Mouse (Mus musculus) midbrain, postnatal 0 days (tissue): ENCODE data around the gene Zbtb4. TPM values are rescaled to one million over a fixed set of nuclear protein-coding genes. Genes with fewer than 3 reads are reported as not detected.

Experiments used
- ATAC-seq: fragments of 200-750 bp; cut with Nextera tagmentation; 2 replicates; pipeline ENCODE4 v1.8.0; 2017; ENCODE audit warnings: moderate number of reproducible peaks, mild to moderate bottlenecking, moderate TSS enrichment, moderate library complexity; ENCODE audit not compliant: low FRiP score
- DNase-seq: peaks from one replicate; pipeline ENCODE4 v3.0.0-alpha.2; 2015; ENCODE audit warnings: low spot score
- H3K27ac ChIP-seq: fragments of 300-500 bp; sonication (generic); 2 replicates; pipeline ENCODE4 v1.5.1; 2014; ENCODE audit warnings: low read depth, mild to moderate bottlenecking, low read length, mixed read lengths
- H3K27me3 ChIP-seq: fragments of 300-500 bp; sonication (generic); 2 replicates; pipeline ENCODE4 v1.6.1; 2014; ENCODE audit warnings: low read length, control low read depth, mixed read lengths; ENCODE audit not compliant: insufficient read depth
- H3K36me3 ChIP-seq: fragments of 300-500 bp; sonication (generic); 2 replicates; pipeline ENCODE4 v1.6.1; 2014; ENCODE audit warnings: low read length, control low read depth, mixed read lengths; ENCODE audit not compliant: insufficient read depth
- H3K4me1 ChIP-seq: fragments of 300-500 bp; sonication (generic); 2 replicates; pipeline ENCODE4 v1.6.1; 2014; ENCODE audit warnings: mild to moderate bottlenecking, control low read depth, antibody characterized with exemption, low read length, mixed read lengths; ENCODE audit not compliant: insufficient read depth
- H3K4me2 ChIP-seq: fragments of 300-500 bp; sonication (generic); 2 replicates; pipeline ENCODE4 v1.6.1; 2014; ENCODE audit warnings: low read depth, mild to moderate bottlenecking, low read length, mixed read lengths; ENCODE audit not compliant: poor library complexity, severe bottlenecking
- H3K4me3 ChIP-seq: fragments of 300-500 bp; sonication (generic); 2 replicates; pipeline ENCODE4 v1.5.1; 2014; ENCODE audit warnings: low read depth, mild to moderate bottlenecking, low read length, moderate library complexity
- H3K9ac ChIP-seq: fragments of 300-500 bp; sonication (generic); replicated peaks from 2 replicates; pipeline ENCODE4 v1.6.1; 2014; ENCODE audit warnings: mild to moderate bottlenecking, low read length, moderate library complexity, mixed read lengths; ENCODE audit not compliant: poor library complexity, severe bottlenecking
- H3K9me3 ChIP-seq: fragments of 300-500 bp; sonication (generic); 2 replicates; pipeline ENCODE4 v1.6.1; 2016; ENCODE audit warnings: low read length, control low read depth
- CTCF ChIP-seq: IDR thresholded peaks from 2 replicates; pipeline ENCODE4 v1.5.1; 2016; ENCODE audit warnings: antibody characterized with exemption, mild to moderate bottlenecking
- WGBS: fragments of 180-500 bp; shearing (Covaris S2); extraction: QIAGEN DNeasy Blood & Tissue Kit; methylation state at CpG from one replicate; pipeline ENCODE4 v1.1.7; 2014; 5-methylcytosine and 5-hydroxymethylcytosine counted together
- polyA plus RNA-seq: library from polyadenylated mRNA; unstranded; fragments of >200 nt; fragmentation: Nextera tagmentation; extraction: Ambion mirVana; gene quantifications from 2 replicates; pipeline ENCODE4 v1.2.1, GENCODE M21; 2015
- total RNA-seq: library from RNA; depleted of rRNA; stranded (reverse); fragments of >200 nt; gene quantifications from 2 replicates; pipeline ENCODE4 v1.2.3, GENCODE M21; 2014; rRNA removed

The Zbtb4 gene
- total and polyA plus RNA-seq, 2 experiments from 2014 or later = 5.0 to 34.3 TPM

- no peak for TF ChIP-seq CTCF
Measured at GRCm38 (mm10) chr11:69822080-69822479, 56.4 kb downstream of the Zbtb4 start, which contains the start of gene Spem1. Gene Spem1 (minus strand): TSS chr11:69822180.

GRCm38 (mm10) chr11:69823456-69823855 lies 57.7 kb downstream of the Zbtb4 start:
- H3K9ac ChIP-seq = no peak overlapping the region
- DNase-seq = no peak
- H3K4me2 ChIP-seq = no peak overlapping the region
- no peak for ATAC-seq
- WGBS = 72% methylated on average over 2 of the region's 2 CpGs
- H3K27me3 ChIP-seq = no peaks in the 10 kb centered on the region
- H3K9me3 ChIP-seq = no peaks in the 10 kb centered on the region
- no peaks in the 10 kb centered on the region for H3K4me1 ChIP-seq
- no peak overlapping the region for H3K27ac ChIP-seq
- peaks cover 46% of the 10 kb centered on the region for H3K36me3 ChIP-seq
- TF ChIP-seq CTCF = no peak
- no peak overlapping the region for H3K4me3 ChIP-seq

More at GRCm38 (mm10) chr11:69822080-69822479, 56.4 kb downstream of the Zbtb4 start, which contains the start of gene Spem1:
- Histone ChIP-seq H3K4me3 (no peak within 1 kb of the TSS), H3K4me2 (no peak within 1 kb of the TSS), H3K4me1 (no peaks in the 10 kb centered on the region), H3K27me3 (no peaks in the 10 kb centered on the region), H3K9me3 (no peaks in the 10 kb centered on the region), H3K9ac (no peak within 1 kb of the TSS), H3K27ac (no peak within 1 kb of the TSS), H3K36me3 (peaks cover 32% of the 10 kb centered on the region)
- WGBS = 93% methylated on average over 3 of the region's 3 CpGs
- no peak for DNase-seq
- no peak for ATAC-seq

GRCm38 (mm10) chr11:69828832-69829231 lies 63.1 kb downstream of the Zbtb4 start:
- peaks cover 65% of the 10 kb centered on the region for H3K36me3 ChIP-seq
- H3K4me1 ChIP-seq = peaks cover 4% of the 10 kb centered on the region; the same call in 1 of the 2 replicates
- no peak overlapping the region for H3K4me3 ChIP-seq
- H3K27me3 ChIP-seq = no peaks in the 10 kb centered on the region
- TF ChIP-seq CTCF = no peak
- DNase-seq = no peak
- H3K9ac ChIP-seq = no peak overlapping the region
- 62% methylated on average over 5 of the region's 5 CpGs for WGBS
- H3K9me3 ChIP-seq = no peaks in the 10 kb centered on the region
- no peak for ATAC-seq
- no peak overlapping the region for H3K4me2 ChIP-seq
- H3K27ac ChIP-seq = no peak overlapping the region

- Histone ChIP-seq H3K9ac (peak overlapping the region; percentile 98), H3K36me3 (peaks cover 22% of the 10 kb centered on the region), H3K9me3 (no peaks in the 10 kb centered on the region), H3K4me3 (peak overlapping the region; percentile 91), H3K27ac (0 out of 2 replicates have a peak overlapping the region, but pooled peaks have one; percentile 32), H3K27me3 (no peaks in the 10 kb centered on the region), H3K4me1 (peaks cover 7% of the 10 kb centered on the region; the same call in 1 of the 2 replicates), H3K4me2 (peak overlapping the region; percentile 97)
- no peak for TF ChIP-seq CTCF
- ATAC-seq = no peak
- no peak for DNase-seq
- 58% methylated on average over 8 of the region's 8 CpGs for WGBS
Measured at GRCm38 (mm10) chr11:69833554-69833953, 67.8 kb downstream of the Zbtb4 start.

Other genes with a start within 250 kb of the Zbtb4 start
Only the 30 nearest of the 44 such genes appear.
- not detected in 2 replicates for gene Shbg, start 148.0 kb upstream of the Zbtb4 start, total RNA-seq
- not detected in 2 replicates for gene Shbg, start 148.0 kb upstream of the Zbtb4 start, polyA plus RNA-seq
- gene Sat2, start 143.9 kb upstream of the Zbtb4 start, total RNA-seq = 10.5 and 13.3 TPM in 2 replicates
- gene Sat2, start 143.9 kb upstream of the Zbtb4 start, polyA plus RNA-seq = 29.6 and 29.9 TPM in 2 replicates
- gene Fxr2, start 132.9 kb upstream of the Zbtb4 start, total RNA-seq = 76.6 and 84.1 TPM in 2 replicates
- 22.5 and 27.2 TPM in 2 replicates for gene Fxr2, start 132.9 kb upstream of the Zbtb4 start, polyA plus RNA-seq
- gene Sox15, start 110.6 kb upstream of the Zbtb4 start, total RNA-seq = 0.27 TPM in 1 of 2 replicates, not detected in the other
- 0.19 and 0.20 TPM in 2 replicates for gene Sox15, start 110.6 kb upstream of the Zbtb4 start, polyA plus RNA-seq
- 224 and 278 TPM in 2 replicates for gene Mpdu1, start 103.3 kb upstream of the Zbtb4 start, total RNA-seq
- 118 and 123 TPM in 2 replicates for gene Mpdu1, start 103.3 kb upstream of the Zbtb4 start, polyA plus RNA-seq
- 7.2 and 10.3 TPM in 2 replicates for gene Cd68, start 99.8 kb upstream of the Zbtb4 start, total RNA-seq
- gene Cd68, start 99.8 kb upstream of the Zbtb4 start, polyA plus RNA-seq = 10.6 and 11.0 TPM in 2 replicates
- gene Eif4a1, start 93.5 kb upstream of the Zbtb4 start, total RNA-seq = 767 and 793 TPM in 2 replicates
- gene Eif4a1, start 93.5 kb upstream of the Zbtb4 start, polyA plus RNA-seq = 501 and 502 TPM in 2 replicates
- gene Senp3, start 83.8 kb upstream of the Zbtb4 start, total RNA-seq = 81.7 and 89.2 TPM in 2 replicates
- 70.3 and 74.0 TPM in 2 replicates for gene Senp3, start 83.8 kb upstream of the Zbtb4 start, polyA plus RNA-seq
- 0.27 and 0.57 TPM in 2 replicates for gene Tnfsf13, start 80.1 kb upstream of the Zbtb4 start, total RNA-seq
- gene Tnfsf13, start 80.1 kb upstream of the Zbtb4 start, polyA plus RNA-seq = 0.96 and 1.1 TPM in 2 replicates
- 4.7 and 6.2 TPM in 2 replicates for gene Tnfsf12, start 70.1 kb upstream of the Zbtb4 start, total RNA-seq
- gene Tnfsf12, start 70.1 kb upstream of the Zbtb4 start, polyA plus RNA-seq = 4.3 and 4.5 TPM in 2 replicates
- gene Tnfsfm13, start 69.8 kb upstream of the Zbtb4 start, total RNA-seq = 1.3 and 1.8 TPM in 2 replicates
- 1.2 and 1.9 TPM in 2 replicates for gene Tnfsfm13, start 69.8 kb upstream of the Zbtb4 start, polyA plus RNA-seq
- 16.9 and 25.1 TPM in 2 replicates for gene Polr2a, start 7.3 kb upstream of the Zbtb4 start, total RNA-seq
- gene Polr2a, start 7.3 kb upstream of the Zbtb4 start, polyA plus RNA-seq = 9.0 and 10.2 TPM in 2 replicates
- not detected in 2 replicates for gene Slc35g3, start 3.9 kb upstream of the Zbtb4 start, total RNA-seq
- gene Slc35g3, start 3.9 kb upstream of the Zbtb4 start, polyA plus RNA-seq = 0.23 and 0.26 TPM in 2 replicates
- 1.5 and 1.6 TPM in 2 replicates for gene Chrnb1, start 30.0 kb downstream of the Zbtb4 start, total RNA-seq
- gene Chrnb1, start 30.0 kb downstream of the Zbtb4 start, polyA plus RNA-seq = 1.1 TPM in 2 replicates
- gene Fgf11, start 35.9 kb downstream of the Zbtb4 start, total RNA-seq = 12.7 and 16.4 TPM in 2 replicates
- gene Fgf11, start 35.9 kb downstream of the Zbtb4 start, polyA plus RNA-seq = 2.6 and 2.8 TPM in 2 replicates
- 0.16 TPM in 1 of 2 replicates, not detected in the other for gene Tmem102, start 39.7 kb downstream of the Zbtb4 start, total RNA-seq
- gene Tmem102, start 39.7 kb downstream of the Zbtb4 start, polyA plus RNA-seq = 0.80 and 0.94 TPM in 2 replicates
- gene Gm39566, start 49.4 kb downstream of the Zbtb4 start, total RNA-seq = not detected in 2 replicates
- gene Gm39566, start 49.4 kb downstream of the Zbtb4 start, polyA plus RNA-seq = not detected in 2 replicates
- gene Spem2, start 52.6 kb downstream of the Zbtb4 start, total RNA-seq = not detected in 2 replicates
- gene Spem2, start 52.6 kb downstream of the Zbtb4 start, polyA plus RNA-seq = not detected in 2 replicates
- gene Spem1, start 56.3 kb downstream of the Zbtb4 start, total RNA-seq = 0.93 TPM in 1 of 2 replicates, not detected in the other
- 0.20 and 0.27 TPM in 2 replicates for gene Spem1, start 56.3 kb downstream of the Zbtb4 start, polyA plus RNA-seq
- 117 and 137 TPM in 2 replicates for gene Nlgn2, start 71.9 kb downstream of the Zbtb4 start, total RNA-seq
- gene Nlgn2, start 71.9 kb downstream of the Zbtb4 start, polyA plus RNA-seq = 21.0 and 23.5 TPM in 2 replicates
- 95.5 and 103 TPM in 2 replicates for gene Tmem256, start 72.6 kb downstream of the Zbtb4 start, total RNA-seq
- 349 and 370 TPM in 2 replicates for gene Tmem256, start 72.6 kb downstream of the Zbtb4 start, polyA plus RNA-seq
- 24.1 and 26.6 TPM in 2 replicates for gene Plscr3, start 80.5 kb downstream of the Zbtb4 start, total RNA-seq
- gene Plscr3, start 80.5 kb downstream of the Zbtb4 start, polyA plus RNA-seq = 33.5 and 35.0 TPM in 2 replicates
- not detected in 2 replicates for gene Tnk1, start 92.8 kb downstream of the Zbtb4 start, total RNA-seq
- 0.16 TPM in 2 replicates for gene Tnk1, start 92.8 kb downstream of the Zbtb4 start, polyA plus RNA-seq
- not detected in 2 replicates for gene Tmem95, start 112.1 kb downstream of the Zbtb4 start, total RNA-seq
- gene Tmem95, start 112.1 kb downstream of the Zbtb4 start, polyA plus RNA-seq = not detected in 2 replicates
- 0.93 and 1.6 TPM in 2 replicates for gene Kctd11, start 115.5 kb downstream of the Zbtb4 start, total RNA-seq
- 0.57 and 0.92 TPM in 2 replicates for gene Kctd11, start 115.5 kb downstream of the Zbtb4 start, polyA plus RNA-seq
- gene Acap1, start 129.6 kb downstream of the Zbtb4 start, total RNA-seq = 0.66 TPM in 1 of 2 replicates, not detected in the other
- gene Acap1, start 129.6 kb downstream of the Zbtb4 start, polyA plus RNA-seq = 0.14 TPM in 1 of 2 replicates, not detected in the other
- 3.3 and 8.7 TPM in 2 replicates for gene 2810408A11Rik, start 135.1 kb downstream of the Zbtb4 start, total RNA-seq
- gene 2810408A11Rik, start 135.1 kb downstream of the Zbtb4 start, polyA plus RNA-seq = 4.8 and 6.2 TPM in 2 replicates
- 112 and 118 TPM in 2 replicates for gene Neurl4, start 135.2 kb downstream of the Zbtb4 start, total RNA-seq
- 15.2 and 16.7 TPM in 2 replicates for gene Neurl4, start 135.2 kb downstream of the Zbtb4 start, polyA plus RNA-seq
- 45.8 and 47.6 TPM in 2 replicates for gene Gps2, start 148.0 kb downstream of the Zbtb4 start, total RNA-seq
- 60.3 and 64.3 TPM in 2 replicates for gene Gps2, start 148.0 kb downstream of the Zbtb4 start, polyA plus RNA-seq
- 452 and 486 TPM in 2 replicates for gene Eif5a, start 156.0 kb downstream of the Zbtb4 start, total RNA-seq
- gene Eif5a, start 156.0 kb downstream of the Zbtb4 start, polyA plus RNA-seq = 1,054 and 1,096 TPM in 2 replicates